Mouse (Mus musculus) thymus, adult 2 months (tissue): ENCODE measurements around the gene Aldoc. TPM values are rescaled to one million over a fixed set of nuclear protein-coding genes. Genes with fewer than 3 reads are reported as not detected.
A peak's percentile ranks its signal among the peaks of the same experiment; 100 is the strongest.

Source experiments
- DNase-seq: peaks from one replicate; pipeline ENCODE4 v3.0.0; 2021
- H3K27ac ChIP-seq: fragments of 200-500 bp; 2 replicates; pipeline ENCODE4 v1.5.1; 2012; ENCODE audit warnings: low read length, control low read depth; ENCODE audit not compliant: control insufficient read depth, insufficient read depth
- H3K27me3 ChIP-seq: fragments of 200-500 bp; 2 replicates; pipeline ENCODE4 v1.6.1; 2012; ENCODE audit warnings: mild to moderate bottlenecking, low read length, moderate library complexity, mixed read lengths; ENCODE audit not compliant: control insufficient read depth, insufficient read depth
- H3K36me3 ChIP-seq: fragments of 200-500 bp; 2 replicates; pipeline ENCODE4 v1.6.1; 2012; ENCODE audit warnings: mild to moderate bottlenecking, low read length, moderate library complexity; ENCODE audit not compliant: control insufficient read depth, insufficient read depth
- H3K4me1 ChIP-seq: fragments of 200-500 bp; replicated peaks from 2 replicates; pipeline ENCODE4 v1.6.1; 2012; ENCODE audit warnings: low read length; ENCODE audit not compliant: control insufficient read depth, insufficient read depth
- H3K4me3 ChIP-seq: fragments of 200-500 bp; 2 replicates; pipeline ENCODE4 v1.5.1; 2012; ENCODE audit warnings: mild to moderate bottlenecking, low read length, control low read depth, moderate library complexity; ENCODE audit not compliant: control insufficient read depth, insufficient read depth
- CTCF ChIP-seq: fragments of 200-500 bp; IDR thresholded peaks from 2 replicates; pipeline ENCODE4 v1.5.1; 2012; ENCODE audit warnings: mild to moderate bottlenecking, control low read depth, low read length, moderate library complexity, borderline replicate concordance; ENCODE audit not compliant: control insufficient read depth, poor library complexity, insufficient read depth; ENCODE audit errors: extremely low read depth
- POLR2A ChIP-seq: fragments of 200-500 bp; IDR thresholded peaks from 2 replicates; pipeline ENCODE4 v1.6.1; 2012; ENCODE audit warnings: mild to moderate bottlenecking, low read length, control low read depth, moderate library complexity; ENCODE audit not compliant: control insufficient read depth, poor library complexity, insufficient read depth; ENCODE audit errors: extremely low read depth
- WGBS: fragments of 180-500 bp; shearing (Covaris S2); methylation state at CpG from one replicate; pipeline ENCODE4 v1.1.7; 2018; 5-methylcytosine and 5-hydroxymethylcytosine counted together
- polyA plus RNA-seq: library from polyadenylated mRNA; depleted of rRNA; stranded (reverse); fragments of >200 nt; gene quantifications from 2 replicates; pipeline ENCODE4 v1.2.3, GENCODE M21; 2012

Gene Aldoc
- polyA plus RNA-seq, 1 experiment: 3.0 TPM

- WGBS: 94% methylated on average over 2 of the region's 2 CpGs
- no peak for DNase-seq
- H3K4me1 ChIP-seq: peaks cover 4% of the 10 kb centered on the region; the same call in 1 of the 2 replicates
- no peak for TF ChIP-seq POLR2A
- no peak for TF ChIP-seq CTCF
- H3K4me3 ChIP-seq: no peak overlapping the region
- peaks cover 76% of the 10 kb centered on the region for H3K36me3 ChIP-seq
- no peaks in the 10 kb centered on the region for H3K27me3 ChIP-seq
- H3K27ac ChIP-seq: no peak overlapping the region
These were observed 4.4 kb upstream of the Aldoc start for GRCm38 (mm10) chr11:78318411-78318810.

DNA sequence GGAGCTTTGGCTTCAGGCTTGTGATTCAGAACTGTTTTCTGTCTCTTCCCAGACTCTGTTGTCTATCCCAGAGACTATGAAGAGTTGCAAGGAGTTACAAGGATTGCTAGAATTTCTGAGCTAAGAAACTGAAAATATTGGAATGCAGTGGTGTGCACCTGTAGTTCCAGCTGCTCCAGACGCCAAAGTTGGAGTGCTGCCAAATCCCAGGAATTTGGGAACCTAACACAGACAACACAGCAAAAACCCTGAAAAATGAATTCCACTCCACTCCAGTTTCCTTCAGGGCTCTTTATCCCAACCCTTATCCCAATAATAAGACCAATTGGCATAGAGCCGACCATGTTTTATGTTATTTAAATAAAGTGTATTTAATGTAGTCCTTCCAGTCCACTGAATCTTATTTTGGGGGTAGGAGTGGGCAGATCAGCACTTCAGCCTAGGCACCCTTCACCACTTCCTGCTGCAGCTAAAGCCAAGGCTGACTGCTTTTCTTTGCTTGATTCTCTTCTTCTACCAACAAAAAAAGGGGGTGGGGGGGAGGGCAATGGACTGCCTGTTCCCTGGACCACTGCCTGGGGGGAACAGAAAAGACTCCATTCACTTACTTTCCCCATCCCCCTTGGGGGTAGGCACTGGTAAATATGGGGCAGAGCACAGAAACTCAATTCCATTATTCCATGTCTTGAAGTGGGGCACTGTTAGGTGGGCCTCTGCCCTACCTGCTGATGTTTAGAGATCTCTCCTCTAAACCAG lies 514 bp upstream of the Aldoc start:
- peaks cover 4% of the 10 kb centered on the region; the same call in 1 of the 2 replicates for H3K4me1 ChIP-seq
- TF ChIP-seq POLR2A (no peak), CTCF (no peak)
- no peak overlapping the region for H3K27ac ChIP-seq
- no peak for DNase-seq
- peaks cover 44% of the 10 kb centered on the region for H3K36me3 ChIP-seq
- WGBS: 90% methylated on average over 2 of the region's 2 CpGs
- H3K27me3 ChIP-seq: no peaks in the 10 kb centered on the region
- no peak overlapping the region for H3K4me3 ChIP-seq

- Histone ChIP-seq H3K36me3 (peaks cover 25% of the 10 kb centered on the region), H3K27ac (no peak overlapping the region), H3K4me3 (no peak overlapping the region), H3K4me1 (peaks cover 9% of the 10 kb centered on the region), H3K27me3 (no peaks in the 10 kb centered on the region)
- no peak for DNase-seq
- no peak for TF ChIP-seq CTCF
- TF ChIP-seq POLR2A: no peak
- 91% methylated on average over 15 of the region's 15 CpGs for WGBS
These were observed 1.4 kb downstream of the Aldoc start for GRCm38 (mm10) chr11:78324000-78324785.

DNA sequence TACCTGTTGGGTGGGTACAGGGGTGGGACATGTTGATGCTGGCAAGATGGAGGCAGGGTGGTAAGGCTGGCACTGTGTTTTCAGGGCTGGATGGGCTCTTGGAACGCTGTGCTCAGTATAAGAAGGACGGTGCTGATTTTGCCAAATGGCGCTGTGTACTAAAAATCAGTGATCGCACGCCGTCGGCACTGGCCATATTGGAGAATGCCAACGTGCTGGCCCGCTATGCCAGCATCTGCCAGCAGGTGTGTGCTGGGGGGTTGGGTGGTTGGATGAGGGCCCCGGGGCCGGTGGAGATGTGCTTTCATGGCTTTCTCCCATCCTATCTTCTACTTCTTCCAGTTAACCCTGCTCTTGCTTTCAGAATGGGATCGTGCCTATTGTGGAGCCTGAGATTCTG lies 2.2 kb downstream of the Aldoc start:
- DNase-seq: no peak
- 94% methylated on average over 12 of the region's 12 CpGs for WGBS
- H3K4me1 ChIP-seq: peaks cover 9% of the 10 kb centered on the region
- peaks cover 22% of the 10 kb centered on the region for H3K36me3 ChIP-seq
- TF ChIP-seq CTCF: no peak
- TF ChIP-seq POLR2A: no peak
- H3K27ac ChIP-seq: no peak overlapping the region
- no peaks in the 10 kb centered on the region for H3K27me3 ChIP-seq
- H3K4me3 ChIP-seq: no peak overlapping the region

DNA sequence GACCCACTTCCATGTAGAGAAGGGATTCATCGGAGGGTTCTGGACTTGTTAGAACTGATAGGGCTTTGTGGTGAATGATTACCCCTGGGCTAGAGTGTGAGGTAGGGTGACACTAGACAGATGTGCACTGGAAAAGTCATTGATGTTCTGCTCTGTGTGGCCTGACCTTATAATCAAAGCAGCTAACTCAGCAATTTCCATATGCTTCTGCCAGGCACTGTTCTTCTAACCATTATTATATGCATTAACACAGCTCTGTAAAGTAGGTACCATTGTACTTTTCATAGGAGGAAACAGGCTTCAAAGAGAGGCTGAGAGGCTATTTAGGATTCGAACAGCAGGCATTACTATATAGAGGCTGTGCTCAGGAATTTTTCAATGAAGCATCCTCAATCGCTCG lies 4.4 kb downstream of the Aldoc start:
- H3K4me1 ChIP-seq: peaks cover 9% of the 10 kb centered on the region
- no peak overlapping the region for H3K27ac ChIP-seq
- 97% methylated on average over 4 of the region's 4 CpGs for WGBS
- H3K27me3 ChIP-seq: no peaks in the 10 kb centered on the region
- TF ChIP-seq POLR2A (no peak), CTCF (no peak)
- no peak for DNase-seq
- H3K36me3 ChIP-seq: peaks cover under 1% of the 10 kb centered on the region; the same call in 1 of the 2 replicates
- no peak overlapping the region for H3K4me3 ChIP-seq

DNA sequence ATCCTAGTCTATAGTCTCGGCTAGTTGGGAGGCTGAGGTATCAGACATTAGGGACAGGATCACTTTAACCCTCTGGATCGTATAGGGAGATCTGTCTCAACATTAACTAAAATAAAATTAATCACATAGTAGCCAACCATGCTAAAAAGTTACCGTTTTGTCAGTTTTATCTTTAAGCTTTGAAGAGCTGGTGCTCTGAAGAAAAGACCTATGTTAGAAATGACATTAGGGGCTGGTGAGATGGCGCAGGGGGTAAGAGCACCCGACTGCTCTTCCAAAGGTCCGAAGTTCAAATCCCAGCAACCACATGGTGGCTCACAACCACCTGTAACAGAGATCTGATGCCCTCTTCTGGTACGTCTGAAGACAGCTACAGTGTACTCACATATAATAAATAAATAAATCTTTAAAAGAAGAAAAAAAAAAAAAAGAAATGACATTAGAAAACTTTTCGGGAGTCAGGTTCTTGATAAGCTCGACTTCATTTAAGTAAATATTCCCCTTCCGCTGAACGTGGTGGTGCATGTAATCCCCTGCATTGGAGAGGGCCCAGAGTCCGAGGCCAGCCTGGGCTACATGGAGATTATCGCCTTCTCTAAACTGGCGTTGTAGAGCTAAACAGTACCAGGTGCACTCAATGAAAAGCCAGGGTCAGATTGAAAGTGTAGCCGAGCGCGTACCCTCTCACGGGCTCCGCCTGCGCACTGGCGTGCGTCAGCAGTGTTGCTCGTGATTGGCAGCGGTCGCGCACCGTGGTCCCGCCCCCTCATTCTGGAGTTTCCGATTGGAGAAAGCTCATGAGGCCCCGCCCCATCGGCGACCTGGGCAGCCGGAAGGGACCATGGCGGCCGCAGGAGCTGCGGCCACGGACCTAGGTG lies 5.1 kb downstream of the Aldoc start, which contains the start of gene Pigs:
Pigs (plus strand) TSS at position 782 of the 878 bp plus-strand sequence.
- Histone ChIP-seq H3K4me3 (peak within 1 kb of the TSS; percentile 84), H3K36me3 (no peaks in the 10 kb centered on the region), H3K4me1 (peaks cover 7% of the 10 kb centered on the region), H3K27me3 (no peaks in the 10 kb centered on the region), H3K27ac (peak within 1 kb of the TSS; percentile 37; the same call in 1 of the 2 replicates)
- 12% methylated on average over 37 of the region's 37 CpGs for WGBS
- DNase-seq: peak; percentile 96
- TF ChIP-seq POLR2A (peak; percentile 77), CTCF (peak; percentile 57; the same call in 1 of the 2 replicates)
